Mouse (Mus musculus): Measurements from ENCODE around the gene Ankrd65. TPM values are rescaled to one million over a fixed set of nuclear protein-coding genes. Genes with fewer than 3 reads are reported as not detected.

The Ankrd65 gene
- polyA plus RNA-seq, 1 experiment from 2014 or later, result not detected

DNA sequence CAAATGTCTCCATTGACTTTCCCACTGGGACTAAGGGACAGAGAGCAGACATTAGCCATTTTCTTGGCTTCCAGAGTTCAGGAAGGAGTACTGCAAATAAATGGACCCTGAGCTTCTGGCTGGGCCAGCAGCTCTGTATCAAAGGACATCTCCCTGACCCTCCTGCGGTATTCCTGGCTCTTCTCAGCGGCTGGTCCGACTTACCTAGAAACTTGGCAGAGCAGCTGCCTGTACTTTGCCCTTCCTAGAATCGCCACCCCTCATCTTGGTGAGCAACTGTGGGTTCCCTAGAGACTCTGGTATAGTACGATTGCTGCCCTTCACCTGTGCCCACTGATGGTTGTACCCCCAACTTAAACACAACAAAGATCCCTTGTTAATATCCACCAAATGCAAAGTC is 53.0 kb downstream of the Ankrd65 start:
- H3K36me3 ChIP-seq (ENCODE audit: control insufficient read depth, insufficient read depth, low read length), result peaks cover 14% of the 10 kb centered on the region; the same call in 1 of the 2 replicates
- H3K27ac ChIP-seq (replicated peaks; ENCODE audit: low read depth, low read length), result no peak overlapping the region
- WGBS, result 89% methylated on average over 5 of the region's 5 CpGs
- no peak overlapping the region for H3K9ac ChIP-seq (ENCODE audit: low read depth, low read length)
- H3K4me2 ChIP-seq (ENCODE audit: low read depth, low read length), result no peak overlapping the region
- H3K27me3 ChIP-seq (replicated peaks; ENCODE audit: control insufficient read depth, insufficient read depth, low read length), result no peaks in the 10 kb centered on the region
- H3K4me1 ChIP-seq (ENCODE audit: control insufficient read depth, insufficient read depth, low read length), result peaks cover 31% of the 10 kb centered on the region
- H3K9me3 ChIP-seq (ENCODE audit: control insufficient read depth, low read length), result no peaks in the 10 kb centered on the region
- H3K4me3 ChIP-seq (ENCODE audit: low read depth, low read length), result no peak overlapping the region
- ATAC-seq (ENCODE audit: low read depth) (no peak), DNase-seq (ENCODE audit: low spot score) (no peak)

DNA sequence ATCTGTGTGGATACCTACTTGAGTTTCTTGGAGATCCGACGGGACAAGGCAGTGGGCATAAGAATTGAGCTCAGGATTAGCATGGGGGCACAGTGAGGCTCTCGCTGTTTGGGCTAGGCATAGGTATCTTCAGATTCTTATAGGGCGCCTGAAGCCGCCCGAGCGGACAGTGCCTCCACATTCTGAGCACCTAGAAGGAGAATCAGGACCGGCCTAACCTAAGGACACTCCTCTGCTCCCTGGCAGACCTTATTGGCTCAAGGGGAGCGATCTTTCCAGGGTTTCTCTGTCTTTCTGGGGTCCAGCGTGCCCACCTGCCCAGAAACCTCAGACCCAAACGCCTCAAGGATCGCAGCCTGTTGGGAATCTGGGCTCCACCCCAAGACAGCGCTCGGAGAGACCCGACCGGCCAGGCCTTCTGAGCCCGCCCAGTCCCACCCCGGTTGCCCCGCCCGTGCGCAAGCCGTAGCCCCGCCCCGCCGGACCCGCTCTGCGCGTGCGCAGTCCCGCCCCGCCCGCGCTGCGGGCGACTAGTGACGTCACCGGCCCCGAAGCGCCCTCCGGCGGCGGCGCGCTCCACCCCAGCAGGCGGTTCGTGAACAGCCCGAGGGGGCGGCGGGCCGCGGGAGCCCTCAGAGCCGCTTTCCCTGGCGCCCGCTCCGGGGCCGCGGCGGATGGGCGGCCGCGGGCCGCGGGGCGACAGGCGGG is 56.8 kb downstream of the Ankrd65 start, which contains the start of gene Dvl1:
TSS of gene Dvl1 (plus strand) at position 532 of the 708 bp plus-strand sequence.
- 8% methylated on average over 12 of the region's 65 CpGs for WGBS
- Histone ChIP-seq H3K9ac (ENCODE audit: low read depth, low read length) (peak within 1 kb of the TSS; percentile 80), H3K27me3 (replicated peaks; ENCODE audit: control insufficient read depth, insufficient read depth, low read length) (no peaks in the 10 kb centered on the region)

GRCm38 (mm10) chr4:155847591-155848352 is 57.5 kb downstream of the Ankrd65 start:
- Histone ChIP-seq H3K4me3 (ENCODE audit: low read depth, low read length) (peak overlapping the region; percentile 86), H3K9ac (ENCODE audit: low read depth, low read length) (peak overlapping the region; percentile 80), H3K27me3 (replicated peaks; ENCODE audit: control insufficient read depth, insufficient read depth, low read length) (no peaks in the 10 kb centered on the region), H3K27ac (replicated peaks; ENCODE audit: low read depth, low read length) (peak overlapping the region; percentile 69), H3K4me2 (ENCODE audit: low read depth, low read length) (peak overlapping the region; percentile 96), H3K4me1 (ENCODE audit: control insufficient read depth, insufficient read depth, low read length) (peaks cover 15% of the 10 kb centered on the region), H3K9me3 (ENCODE audit: control insufficient read depth, low read length) (no peaks in the 10 kb centered on the region), H3K36me3 (ENCODE audit: control insufficient read depth, insufficient read depth, low read length) (peaks cover 8% of the 10 kb centered on the region; the same call in 1 of the 2 replicates)
- peak; percentile 19 for DNase-seq (ENCODE audit: low spot score)
- 4% methylated on average over 33 of the region's 69 CpGs for WGBS
- peak; percentile 55 for ATAC-seq (ENCODE audit: low read depth)

More for the DNA sequence above, 56.8 kb downstream of the Ankrd65 start, which contains the start of gene Dvl1:
- Histone ChIP-seq H3K4me2 (ENCODE audit: low read depth, low read length) (peak within 1 kb of the TSS; percentile 96), H3K9me3 (ENCODE audit: control insufficient read depth, low read length) (no peaks in the 10 kb centered on the region), H3K4me3 (ENCODE audit: low read depth, low read length) (peak within 1 kb of the TSS; percentile 86), H3K36me3 (ENCODE audit: control insufficient read depth, insufficient read depth, low read length) (peaks cover 8% of the 10 kb centered on the region; the same call in 1 of the 2 replicates), H3K4me1 (ENCODE audit: control insufficient read depth, insufficient read depth, low read length) (peaks cover 15% of the 10 kb centered on the region), H3K27ac (replicated peaks; ENCODE audit: low read depth, low read length) (peak within 1 kb of the TSS; percentile 72)
- DNase-seq (ENCODE audit: low spot score) (peak; percentile 94), ATAC-seq (ENCODE audit: low read depth) (peak; percentile 92)

DNA sequence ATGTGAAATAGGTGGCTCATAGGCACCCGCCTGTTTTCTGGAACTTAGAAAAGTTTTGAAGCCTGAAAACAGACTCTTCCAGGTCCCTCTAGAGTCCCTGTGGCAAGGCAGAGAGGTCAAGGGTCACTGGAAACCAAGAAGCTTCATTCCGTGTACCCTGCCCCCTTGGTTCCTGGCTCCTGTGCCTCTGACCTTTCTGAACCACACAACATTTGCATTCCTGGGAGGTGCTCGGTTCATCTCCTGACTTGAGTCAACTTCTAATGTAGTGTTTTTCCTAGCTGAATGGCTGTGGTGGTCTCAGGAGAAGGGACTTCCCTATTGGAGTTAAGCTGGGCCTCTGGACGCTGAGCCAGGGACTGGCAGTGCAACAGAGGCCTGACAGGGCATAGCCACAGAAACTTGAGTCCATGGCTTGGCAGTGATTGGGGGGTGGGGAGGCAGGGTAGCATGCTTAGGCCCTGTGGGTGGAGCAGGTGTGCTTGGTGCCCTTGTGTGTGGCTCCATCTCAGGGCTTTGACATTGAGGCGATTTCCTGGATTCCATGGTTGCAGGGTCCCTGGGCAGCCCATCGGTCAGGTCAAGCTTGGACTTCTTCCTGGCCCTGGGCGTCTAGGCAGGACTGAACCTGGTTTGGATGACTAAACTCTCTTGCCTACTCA is 58.3 kb downstream of the Ankrd65 start:
- H3K4me3 ChIP-seq (ENCODE audit: low read depth, low read length), result peak overlapping the region; percentile 86
- peak overlapping the region; percentile 80 for H3K9ac ChIP-seq (ENCODE audit: low read depth, low read length)
- peak overlapping the region; percentile 96 for H3K4me2 ChIP-seq (ENCODE audit: low read depth, low read length)
- H3K27me3 ChIP-seq (replicated peaks; ENCODE audit: control insufficient read depth, insufficient read depth, low read length), result no peaks in the 10 kb centered on the region
- DNase-seq (ENCODE audit: low spot score) (no peak), ATAC-seq (ENCODE audit: low read depth) (no peak)
- 0 out of 2 replicates have a peak, but pooled peaks cover 6% of the 10 kb centered on the region for H3K36me3 ChIP-seq (ENCODE audit: control insufficient read depth, insufficient read depth, low read length)
- H3K4me1 ChIP-seq (ENCODE audit: control insufficient read depth, insufficient read depth, low read length), result peaks cover 15% of the 10 kb centered on the region
- 62% methylated on average over 7 of the region's 7 CpGs for WGBS
- no peaks in the 10 kb centered on the region for H3K9me3 ChIP-seq (ENCODE audit: control insufficient read depth, low read length)
- H3K27ac ChIP-seq (replicated peaks; ENCODE audit: low read depth, low read length), result no peak overlapping the region

Small RNA genes within 50 kb of the gene (microRNA-seq; reads per million reads assigned to microRNA genes)
- not detected for gene Gm27743 (ENCODE audit: borderline number of aligned reads)

Other genes with a start within 250 kb of the Ankrd65 start
- gene Nadk, start 228.1 kb upstream of the Ankrd65 start, polyA plus RNA-seq (2014; fragmentation: Nextera tagmentation; extraction: Ambion mirVana), result 89.2 and 94.5 TPM in 2 replicates
- gene Slc35e2, start 189.0 kb upstream of the Ankrd65 start, polyA plus RNA-seq (2014; fragmentation: Nextera tagmentation; extraction: Ambion mirVana), result 9.2 and 10.3 TPM in 2 replicates
- gene Cdk11b, start 165.6 kb upstream of the Ankrd65 start, polyA plus RNA-seq (2014; fragmentation: Nextera tagmentation; extraction: Ambion mirVana), result 47.1 and 50.8 TPM in 2 replicates
- not detected in 2 replicates for gene Gm10563, start 145.0 kb upstream of the Ankrd65 start, polyA plus RNA-seq (2014; fragmentation: Nextera tagmentation; extraction: Ambion mirVana)
- 29.4 and 31.2 TPM in 2 replicates for gene Mmp23, start 137.1 kb upstream of the Ankrd65 start, polyA plus RNA-seq (2014; fragmentation: Nextera tagmentation; extraction: Ambion mirVana)
- gene Mib2, start 121.2 kb upstream of the Ankrd65 start, polyA plus RNA-seq (2014; fragmentation: Nextera tagmentation; extraction: Ambion mirVana), result 24.8 and 27.3 TPM in 2 replicates
- gene Fndc10, start 96.1 kb upstream of the Ankrd65 start, polyA plus RNA-seq (2014; fragmentation: Nextera tagmentation; extraction: Ambion mirVana), result 6.3 and 6.9 TPM in 2 replicates
- gene Ssu72, start 85.6 kb upstream of the Ankrd65 start, polyA plus RNA-seq (2014; fragmentation: Nextera tagmentation; extraction: Ambion mirVana), result 133 and 146 TPM in 2 replicates
- gene Tmem240, start 55.6 kb upstream of the Ankrd65 start, polyA plus RNA-seq (2014; fragmentation: Nextera tagmentation; extraction: Ambion mirVana), result 0.87 and 0.92 TPM in 2 replicates
- 77.0 and 77.9 TPM in 2 replicates for gene Atad3a, start 29.3 kb upstream of the Ankrd65 start, polyA plus RNA-seq (2014; fragmentation: Nextera tagmentation; extraction: Ambion mirVana)
- 12.7 and 14.9 TPM in 2 replicates for gene Vwa1, start 15.7 kb upstream of the Ankrd65 start, polyA plus RNA-seq (2014; fragmentation: Nextera tagmentation; extraction: Ambion mirVana)
- 0.92 and 1.2 TPM in 2 replicates for gene Tmem88b, start 4.6 kb upstream of the Ankrd65 start, polyA plus RNA-seq (2014; fragmentation: Nextera tagmentation; extraction: Ambion mirVana)
- gene Mrpl20, start 12.4 kb downstream of the Ankrd65 start, polyA plus RNA-seq (2014; fragmentation: Nextera tagmentation; extraction: Ambion mirVana), result 199 and 219 TPM in 2 replicates
- gene Ccnl2, start 22.1 kb downstream of the Ankrd65 start, polyA plus RNA-seq (2014; fragmentation: Nextera tagmentation; extraction: Ambion mirVana), result 163 and 175 TPM in 2 replicates
- gene Aurkaip1, start 40.8 kb downstream of the Ankrd65 start, polyA plus RNA-seq (2014; fragmentation: Nextera tagmentation; extraction: Ambion mirVana), result 126 and 129 TPM in 2 replicates
- 138 and 142 TPM in 2 replicates for gene Mxra8, start 49.2 kb downstream of the Ankrd65 start, polyA plus RNA-seq (2014; fragmentation: Nextera tagmentation; extraction: Ambion mirVana)
- 9.7 and 12.0 TPM in 2 replicates for gene Dvl1, start 57.0 kb downstream of the Ankrd65 start, polyA plus RNA-seq (2014; fragmentation: Nextera tagmentation; extraction: Ambion mirVana)
- 0.36 and 0.38 TPM in 2 replicates for gene Tas1r3, start 72.9 kb downstream of the Ankrd65 start, polyA plus RNA-seq (2014; fragmentation: Nextera tagmentation; extraction: Ambion mirVana)
- gene Cptp, start 79.0 kb downstream of the Ankrd65 start, polyA plus RNA-seq (2014; fragmentation: Nextera tagmentation; extraction: Ambion mirVana), result 15.6 and 16.5 TPM in 2 replicates
- 53.5 and 68.4 TPM in 2 replicates for gene Ints11, start 79.1 kb downstream of the Ankrd65 start, polyA plus RNA-seq (2014; fragmentation: Nextera tagmentation; extraction: Ambion mirVana)
- 48.3 and 49.4 TPM in 2 replicates for gene Pusl1, start 101.3 kb downstream of the Ankrd65 start, polyA plus RNA-seq (2014; fragmentation: Nextera tagmentation; extraction: Ambion mirVana)
- gene Acap3, start 101.4 kb downstream of the Ankrd65 start, polyA plus RNA-seq (2014; fragmentation: Nextera tagmentation; extraction: Ambion mirVana), result 23.9 and 24.2 TPM in 2 replicates
- gene Ube2j2, start 153.4 kb downstream of the Ankrd65 start, polyA plus RNA-seq (2014; fragmentation: Nextera tagmentation; extraction: Ambion mirVana), result 107 and 113 TPM in 2 replicates
- gene C1qtnf12, start 171.9 kb downstream of the Ankrd65 start, polyA plus RNA-seq (2014; fragmentation: Nextera tagmentation; extraction: Ambion mirVana), result 49.9 and 52.7 TPM in 2 replicates
- gene B3galt6, start 202.2 kb downstream of the Ankrd65 start, polyA plus RNA-seq (2014; fragmentation: Nextera tagmentation; extraction: Ambion mirVana), result 14.7 and 17.5 TPM in 2 replicates
- 164 and 181 TPM in 2 replicates for gene Sdf4, start 202.4 kb downstream of the Ankrd65 start, polyA plus RNA-seq (2014; fragmentation: Nextera tagmentation; extraction: Ambion mirVana)
- gene Tnfrsf4, start 223.4 kb downstream of the Ankrd65 start, polyA plus RNA-seq (2014; fragmentation: Nextera tagmentation; extraction: Ambion mirVana), result 0.25 and 0.42 TPM in 2 replicates
- gene Tnfrsf18, start 235.7 kb downstream of the Ankrd65 start, polyA plus RNA-seq (2014; fragmentation: Nextera tagmentation; extraction: Ambion mirVana), result 2.7 and 3.1 TPM in 2 replicates

Measured in embryonic facial prominence, embryonic 14.5 days (tissue).